Mouse (Mus musculus): ENCODE data around the gene Pm20d1.

GRCm38 (mm10) chr1:131804166-131804565 lies 7.0 kb downstream of the Pm20d1 start:
- TF ChIP-seq CTCF (IDR thresholded peaks at IDR 0.05; ENCODE audit: borderline replicate concordance, insufficient read depth, low read length) (no peak), POLR2A (IDR thresholded peaks at IDR 0.05; ENCODE audit: low read depth, low read length) (no peak)
